Mouse (Mus musculus): Measurements from ENCODE around the gene Pou3f1. TPM values are rescaled to one million over a fixed set of nuclear protein-coding genes. Genes with fewer than 3 reads are reported as not detected.

Gene Pou3f1
- polyA plus RNA-seq, 1 experiment from 2014 or later, result 0.36 TPM

DNA sequence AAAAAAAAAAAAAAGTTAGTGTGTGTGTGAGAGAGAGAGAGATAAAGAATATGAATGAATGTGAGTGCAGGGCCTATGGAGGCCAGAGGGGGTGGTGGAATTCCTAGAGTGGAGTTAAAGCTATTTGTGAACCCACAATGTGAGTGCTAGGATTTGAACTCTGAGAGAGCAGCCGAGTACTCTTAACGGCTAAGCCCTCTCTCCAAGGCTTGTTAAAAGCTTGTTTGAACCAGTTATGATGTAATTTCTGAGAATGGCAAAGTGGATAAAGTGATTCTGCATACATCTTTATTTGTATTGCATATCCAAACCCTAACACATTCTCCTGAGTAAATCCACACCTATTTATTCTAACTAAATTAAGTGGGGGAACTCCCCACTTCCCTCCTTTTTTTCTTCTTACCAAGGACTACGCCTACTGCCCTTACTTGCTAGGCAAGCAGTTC is 35.8 kb downstream of the Pou3f1 start:
- peak overlapping the region; percentile 90 for H3K9ac ChIP-seq
- H3K27me3 ChIP-seq (replicated peaks), result 0 out of 2 replicates have a peak, but pooled peaks cover 6% of the 10 kb centered on the region
- H3K9me3 ChIP-seq (replicated peaks), result no peaks in the 10 kb centered on the region
- peak overlapping the region; percentile 84 for H3K4me3 ChIP-seq
- H3K4me1 ChIP-seq (replicated peaks), result peaks cover 28% of the 10 kb centered on the region
- WGBS, result 58% methylated on average over 3 of the region's 3 CpGs
- H3K36me3 ChIP-seq, result peaks cover 16% of the 10 kb centered on the region; the same call in 1 of the 2 replicates
- 0 out of 2 replicates have a peak overlapping the region, but pooled peaks have one; percentile 17 for H3K27ac ChIP-seq (ENCODE audit: poor library complexity, severe bottlenecking)
- no peak for ATAC-seq (ENCODE audit: insufficient number of reproducible peaks, low FRiP score)
- H3K4me2 ChIP-seq, result peak overlapping the region; percentile 86

DNA sequence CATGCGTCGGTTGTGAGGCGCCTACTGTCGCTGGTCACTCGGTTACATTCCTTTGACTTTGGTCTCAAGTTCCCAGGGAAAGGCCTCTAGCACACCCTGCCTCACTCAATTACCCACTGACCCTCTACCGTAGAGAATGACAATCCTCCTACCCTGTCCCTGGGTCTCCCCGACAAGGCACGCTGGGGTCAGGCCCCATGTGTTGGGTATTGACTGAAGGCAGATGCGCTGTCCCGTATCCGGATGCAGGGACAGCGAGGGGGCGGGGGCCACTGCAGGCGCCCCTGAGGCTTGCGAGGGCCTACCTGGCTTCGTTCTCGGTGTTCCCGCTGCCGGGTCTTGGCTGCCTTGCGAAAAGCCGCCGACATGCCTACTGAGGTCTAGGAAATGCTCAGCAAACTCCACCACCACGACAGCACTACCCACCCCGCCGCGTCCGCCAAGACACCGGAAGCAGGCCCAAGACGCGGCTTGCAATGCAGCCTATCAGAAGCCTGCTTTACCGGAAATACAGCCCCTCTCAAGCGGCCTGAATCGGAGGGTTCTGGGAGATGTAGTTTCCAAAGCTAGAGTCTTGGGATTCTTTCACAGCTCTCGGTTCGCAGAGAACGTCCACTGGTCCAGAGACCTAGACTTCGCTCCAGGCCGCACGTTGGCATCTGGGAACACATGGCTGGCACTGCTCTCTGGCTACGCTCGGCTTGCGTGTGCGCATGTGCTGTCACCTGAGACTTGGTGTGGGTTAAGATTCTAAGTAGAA is 36.7 kb downstream of the Pou3f1 start, which contains the start of gene Utp11:
TSS of gene Utp11 (minus strand) at position 466 of the 760 bp plus-strand sequence.
- peak; percentile 91 for ATAC-seq (ENCODE audit: insufficient number of reproducible peaks, low FRiP score)
- under 1% methylated on average over 43 of the region's 43 CpGs for WGBS
- Histone ChIP-seq H3K4me3 (peak within 1 kb of the TSS; percentile 84), H3K36me3 (peaks cover 8% of the 10 kb centered on the region; the same call in 1 of the 2 replicates), H3K4me2 (peak within 1 kb of the TSS; percentile 86), H3K4me1 (replicated peaks) (peaks cover 28% of the 10 kb centered on the region), H3K27me3 (replicated peaks) (0 out of 2 replicates have a peak, but pooled peaks cover 6% of the 10 kb centered on the region), H3K9me3 (replicated peaks) (no peaks in the 10 kb centered on the region), H3K9ac (peak within 1 kb of the TSS; percentile 90), H3K27ac (ENCODE audit: poor library complexity, severe bottlenecking) (peak within 1 kb of the TSS; percentile 72)

- ATAC-seq (ENCODE audit: insufficient number of reproducible peaks, low FRiP score), result no peak
- Histone ChIP-seq H3K4me3 (no peak overlapping the region), H3K27me3 (replicated peaks) (0 out of 2 replicates have a peak, but pooled peaks cover 6% of the 10 kb centered on the region), H3K36me3 (no peaks in the 10 kb centered on the region), H3K4me1 (replicated peaks) (peaks cover 30% of the 10 kb centered on the region), H3K4me2 (no peak overlapping the region), H3K9me3 (replicated peaks) (no peaks in the 10 kb centered on the region), H3K27ac (ENCODE audit: poor library complexity, severe bottlenecking) (no peak overlapping the region), H3K9ac (no peak overlapping the region)
- 74% methylated on average over 2 of the region's 2 CpGs for whole genome bisulfite sequencing
These were observed 38.0 kb downstream of the Pou3f1 start for GRCm38 (mm10) chr4:124694572-124694971.

- Histone ChIP-seq H3K4me3 (no peak overlapping the region), H3K9me3 (replicated peaks) (no peaks in the 10 kb centered on the region), H3K9ac (no peak overlapping the region; the same call in 1 of the 2 replicates), H3K27ac (ENCODE audit: poor library complexity, severe bottlenecking) (no peak overlapping the region), H3K27me3 (replicated peaks) (0 out of 2 replicates have a peak, but pooled peaks cover 6% of the 10 kb centered on the region), H3K4me1 (replicated peaks) (peaks cover 31% of the 10 kb centered on the region), H3K4me2 (peak overlapping the region; percentile 16; the same call in 1 of the 2 replicates), H3K36me3 (no peaks in the 10 kb centered on the region)
- WGBS, result 16% methylated on average over 18 of the region's 18 CpGs
- no peak for ATAC-seq (ENCODE audit: insufficient number of reproducible peaks, low FRiP score)
These were observed 39.3 kb downstream of the Pou3f1 start for GRCm38 (mm10) chr4:124695786-124696516.

GRCm38 (mm10) chr4:124699791-124700190 is 43.2 kb downstream of the Pou3f1 start:
- no peak overlapping the region for H3K27ac ChIP-seq (ENCODE audit: poor library complexity, severe bottlenecking)
- peak overlapping the region; percentile 97; the same call in 1 of the 2 replicates for H3K9ac ChIP-seq
- no peaks in the 10 kb centered on the region for H3K9me3 ChIP-seq (replicated peaks)
- H3K27me3 ChIP-seq (replicated peaks), result 0 out of 2 replicates have a peak, but pooled peaks cover 6% of the 10 kb centered on the region
- no peak for ATAC-seq (ENCODE audit: insufficient number of reproducible peaks, low FRiP score)
- peak overlapping the region; percentile 94 for H3K4me2 ChIP-seq
- H3K36me3 ChIP-seq, result no peaks in the 10 kb centered on the region
- H3K4me3 ChIP-seq, result peak overlapping the region; percentile 93
- 19% methylated on average over 6 of the region's 6 CpGs for WGBS
- peaks cover 50% of the 10 kb centered on the region for H3K4me1 ChIP-seq (replicated peaks)

GRCm38 (mm10) chr4:124700248-124700971 is 43.8 kb downstream of the Pou3f1 start, which contains the start of gene Fhl3:
TSS of gene Fhl3 (plus strand) at chr4:124700701.
- peak; percentile 83 for ATAC-seq (ENCODE audit: insufficient number of reproducible peaks, low FRiP score)
- Histone ChIP-seq H3K27ac (ENCODE audit: poor library complexity, severe bottlenecking) (peak within 1 kb of the TSS; percentile 84), H3K4me1 (replicated peaks) (peaks cover 57% of the 10 kb centered on the region), H3K9ac (peak within 1 kb of the TSS; percentile 97), H3K27me3 (replicated peaks) (0 out of 2 replicates have a peak, but pooled peaks cover 6% of the 10 kb centered on the region), H3K4me2 (peak within 1 kb of the TSS; percentile 94), H3K36me3 (peaks cover under 1% of the 10 kb centered on the region; the same call in 1 of the 2 replicates), H3K4me3 (peak within 1 kb of the TSS; percentile 93), H3K9me3 (replicated peaks) (no peaks in the 10 kb centered on the region)
- under 1% methylated on average over 46 of the region's 59 CpGs for WGBS

DNA sequence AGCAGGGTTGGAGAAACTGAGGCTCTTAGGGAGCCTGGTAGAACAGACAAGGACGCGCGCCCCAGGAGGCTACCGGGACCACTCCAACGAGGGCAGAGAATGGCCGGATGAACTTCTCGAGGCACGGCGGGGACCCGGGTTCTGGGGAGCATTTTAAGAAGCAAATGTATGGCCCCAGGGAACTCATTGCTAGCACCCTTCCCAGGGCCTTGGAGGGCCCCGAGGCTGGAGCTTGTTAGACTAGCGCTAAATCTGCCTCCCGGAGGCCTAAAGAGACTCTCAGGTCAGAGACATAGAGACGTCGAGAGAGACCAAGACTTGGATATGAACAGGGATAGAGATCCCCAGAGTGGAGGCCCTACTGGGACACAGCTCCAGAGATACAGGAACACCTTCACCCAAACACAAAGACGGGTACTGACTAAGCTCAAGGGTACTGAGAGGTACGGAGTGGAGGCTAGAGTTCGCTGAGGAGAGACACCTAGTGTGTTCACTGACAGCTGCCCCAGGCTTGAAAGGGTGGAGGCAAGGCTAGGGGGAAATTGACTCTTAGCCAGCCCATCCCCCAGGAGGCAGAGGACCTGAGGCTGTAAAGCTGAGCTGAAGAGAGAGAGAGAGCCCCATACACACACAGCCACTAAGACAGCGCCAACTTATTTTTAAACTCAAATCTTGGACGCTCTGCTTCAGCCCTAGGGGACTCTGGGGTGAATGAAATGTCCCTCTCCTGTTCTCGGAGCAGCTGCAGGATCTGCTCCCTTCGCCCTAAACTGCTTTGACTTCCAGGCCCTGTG is 44.6 kb downstream of the Pou3f1 start:
- Histone ChIP-seq H3K36me3 (peaks cover 9% of the 10 kb centered on the region), H3K4me3 (peak overlapping the region; percentile 93), H3K9me3 (replicated peaks) (no peaks in the 10 kb centered on the region), H3K4me1 (replicated peaks) (peaks cover 59% of the 10 kb centered on the region), H3K4me2 (peak overlapping the region; percentile 94), H3K27ac (ENCODE audit: poor library complexity, severe bottlenecking) (peak overlapping the region; percentile 84), H3K27me3 (replicated peaks) (0 out of 2 replicates have a peak, but pooled peaks cover 2% of the 10 kb centered on the region), H3K9ac (peak overlapping the region; percentile 97)
- 2% methylated on average over 22 of the region's 22 CpGs for WGBS
- ATAC-seq (ENCODE audit: insufficient number of reproducible peaks, low FRiP score), result no peak

GRCm38 (mm10) chr4:124701916-124702315 is 45.3 kb downstream of the Pou3f1 start:
- peaks cover 62% of the 10 kb centered on the region for H3K4me1 ChIP-seq (replicated peaks)
- peak overlapping the region; percentile 93 for H3K4me3 ChIP-seq
- WGBS, result 40% methylated on average over 2 of the region's 5 CpGs

DNA sequence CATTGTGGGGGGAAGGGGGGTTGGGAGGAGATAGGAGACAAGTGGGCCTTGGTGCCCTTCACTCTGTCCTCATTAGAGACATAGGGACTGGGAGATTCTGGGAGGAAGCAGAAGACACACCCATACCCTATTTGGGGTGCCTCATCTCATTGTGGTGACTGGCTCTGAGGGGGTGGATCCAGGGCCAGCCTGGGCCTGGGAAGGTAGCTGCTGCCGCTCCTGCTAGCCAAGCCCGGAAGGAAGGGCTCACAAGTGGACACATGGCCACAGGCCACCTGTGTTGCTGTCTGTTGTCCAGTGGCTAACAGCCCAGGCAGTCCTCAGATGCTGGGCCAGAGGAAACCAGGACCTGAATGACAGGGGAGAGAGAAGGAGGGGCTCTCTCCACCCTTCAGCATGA is 46.8 kb downstream of the Pou3f1 start:
- 26% methylated on average over 2 of the region's 2 CpGs for WGBS
- 0 out of 2 replicates have a peak overlapping the region, but pooled peaks have one; percentile 12 for H3K4me3 ChIP-seq
- peak overlapping the region; percentile 92 for H3K27ac ChIP-seq (ENCODE audit: poor library complexity, severe bottlenecking)
- no peak for ATAC-seq (ENCODE audit: insufficient number of reproducible peaks, low FRiP score)
- no peaks in the 10 kb centered on the region for H3K9me3 ChIP-seq (replicated peaks)
- peak overlapping the region; percentile 59 for H3K9ac ChIP-seq
- no peaks in the 10 kb centered on the region for H3K27me3 ChIP-seq (replicated peaks)
- H3K36me3 ChIP-seq, result peaks cover 23% of the 10 kb centered on the region
- H3K4me1 ChIP-seq (replicated peaks), result peaks cover 74% of the 10 kb centered on the region
- peak overlapping the region; percentile 57 for H3K4me2 ChIP-seq

More at GRCm38 (mm10) chr4:124701916-124702315, 45.3 kb downstream of the Pou3f1 start:
- H3K9ac ChIP-seq, result peak overlapping the region; percentile 97
- H3K27me3 ChIP-seq (replicated peaks), result no peaks in the 10 kb centered on the region
- H3K4me2 ChIP-seq, result peak overlapping the region; percentile 94
- H3K9me3 ChIP-seq (replicated peaks), result no peaks in the 10 kb centered on the region
- peak overlapping the region; percentile 84 for H3K27ac ChIP-seq (ENCODE audit: poor library complexity, severe bottlenecking)
- peaks cover 13% of the 10 kb centered on the region for H3K36me3 ChIP-seq
- ATAC-seq (ENCODE audit: insufficient number of reproducible peaks, low FRiP score), result no peak
